Mouse (Mus musculus): ENCODE measurements around the gene Slpi.
A peak's percentile ranks its signal among the peaks of the same experiment; 100 is the strongest.

- TF ChIP-seq CTCF (IDR thresholded peaks at IDR 0.05; ENCODE audit: low read depth, low read length) = 0 out of 2 replicates have a peak, but pooled peaks have one; percentile 6
- TF ChIP-seq POLR2A (IDR thresholded peaks at IDR 0.05; ENCODE audit: extremely low read depth, insufficient read depth, low read length) = no peak
Observed at GRCm38 (mm10) chr2:164438257-164438656, 49.4 kb upstream of the Slpi start.

All from liver, adult 2 months (tissue).